Mouse (Mus musculus) B cell, adult 67 days (primary cell): ENCODE data around the gene Gnl3l. TPM values are rescaled to one million over a fixed set of nuclear protein-coding genes. Genes with fewer than 3 reads are reported as not detected.

Experiments
- total RNA-seq, 2 experiments: library from RNA; stranded (reverse); gene quantifications; 4 replicates each; pipeline ENCODE4 v1.2.4; 2023

The Gnl3l gene
- total RNA-seq = 10 to 100 TPM; 49.6 to 49.9 TPM

GRCm38 (mm10) chrX:151016938-151017877 lies at the start of gene Gnl3l:
TSS of gene Gnl3l (minus strand) at chrX:151017322.

GRCm38 (mm10) chrX:151045850-151046249 lies 28.7 kb upstream of the Gnl3l start, which contains the start of gene Fgd1:
TSS of gene Fgd1 (plus strand) at chrX:151046150.

Other genes starting within 250 kb of the Gnl3l start
- 1 to 10 TPM; 1.1 to 1.4 TPM for gene Maged2, start 203.0 kb downstream of the Gnl3l start, total RNA-seq
- not detected for gene Fgd1, start 28.8 kb upstream of the Gnl3l start, total RNA-seq
- 10 to 100 TPM; 37.9 to 40.1 TPM for gene Tsr2, start 79.2 kb upstream of the Gnl3l start, total RNA-seq
- gene Wnk3, start 180.8 kb upstream of the Gnl3l start, total RNA-seq = not detected